Mouse (Mus musculus) midbrain, postnatal 0 days (tissue): ENCODE results near the gene Zc3h7b. TPM values are rescaled to one million over a fixed set of nuclear protein-coding genes. Genes with fewer than 3 reads are reported as not detected.

Experiments
- ATAC-seq: fragments of 200-750 bp; cut with Nextera tagmentation; 2 replicates; pipeline ENCODE4 v1.8.0; 2017; ENCODE audit warnings: moderate number of reproducible peaks, mild to moderate bottlenecking, moderate TSS enrichment, moderate library complexity; ENCODE audit not compliant: low FRiP score
- DNase-seq: peaks from one replicate; pipeline ENCODE4 v3.0.0-alpha.2; 2015; ENCODE audit warnings: low spot score
- H3K27ac ChIP-seq: fragments of 300-500 bp; sonication (generic); 2 replicates; pipeline ENCODE4 v1.5.1; 2014; ENCODE audit warnings: low read depth, mild to moderate bottlenecking, low read length, mixed read lengths
- H3K27me3 ChIP-seq: fragments of 300-500 bp; sonication (generic); 2 replicates; pipeline ENCODE4 v1.6.1; 2014; ENCODE audit warnings: low read length, control low read depth, mixed read lengths; ENCODE audit not compliant: insufficient read depth
- H3K36me3 ChIP-seq: fragments of 300-500 bp; sonication (generic); 2 replicates; pipeline ENCODE4 v1.6.1; 2014; ENCODE audit warnings: low read length, control low read depth, mixed read lengths; ENCODE audit not compliant: insufficient read depth
- H3K4me1 ChIP-seq: fragments of 300-500 bp; sonication (generic); 2 replicates; pipeline ENCODE4 v1.6.1; 2014; ENCODE audit warnings: mild to moderate bottlenecking, control low read depth, antibody characterized with exemption, low read length, mixed read lengths; ENCODE audit not compliant: insufficient read depth
- H3K4me2 ChIP-seq: fragments of 300-500 bp; sonication (generic); 2 replicates; pipeline ENCODE4 v1.6.1; 2014; ENCODE audit warnings: low read depth, mild to moderate bottlenecking, low read length, mixed read lengths; ENCODE audit not compliant: poor library complexity, severe bottlenecking
- H3K4me3 ChIP-seq: fragments of 300-500 bp; sonication (generic); 2 replicates; pipeline ENCODE4 v1.5.1; 2014; ENCODE audit warnings: low read depth, mild to moderate bottlenecking, low read length, moderate library complexity
- H3K9ac ChIP-seq: fragments of 300-500 bp; sonication (generic); replicated peaks from 2 replicates; pipeline ENCODE4 v1.6.1; 2014; ENCODE audit warnings: mild to moderate bottlenecking, low read length, moderate library complexity, mixed read lengths; ENCODE audit not compliant: poor library complexity, severe bottlenecking
- H3K9me3 ChIP-seq: fragments of 300-500 bp; sonication (generic); 2 replicates; pipeline ENCODE4 v1.6.1; 2016; ENCODE audit warnings: low read length, control low read depth
- CTCF ChIP-seq: IDR thresholded peaks from 2 replicates; pipeline ENCODE4 v1.5.1; 2016; ENCODE audit warnings: antibody characterized with exemption, mild to moderate bottlenecking
- WGBS: fragments of 180-500 bp; shearing (Covaris S2); extraction: QIAGEN DNeasy Blood & Tissue Kit; methylation state at CpG from one replicate; pipeline ENCODE4 v1.1.7; 2014; 5-methylcytosine and 5-hydroxymethylcytosine counted together
- polyA plus RNA-seq: library from polyadenylated mRNA; unstranded; fragments of >200 nt; fragmentation: Nextera tagmentation; extraction: Ambion mirVana; gene quantifications from 2 replicates; pipeline ENCODE4 v1.2.1, GENCODE M21; 2015
- total RNA-seq: library from RNA; depleted of rRNA; stranded (reverse); fragments of >200 nt; gene quantifications from 2 replicates; pipeline ENCODE4 v1.2.3, GENCODE M21; 2014; rRNA removed

The Zc3h7b gene
- total and polyA plus RNA-seq, 2 experiments from 2014 or later = 43.9 to 154 TPM

DNA sequence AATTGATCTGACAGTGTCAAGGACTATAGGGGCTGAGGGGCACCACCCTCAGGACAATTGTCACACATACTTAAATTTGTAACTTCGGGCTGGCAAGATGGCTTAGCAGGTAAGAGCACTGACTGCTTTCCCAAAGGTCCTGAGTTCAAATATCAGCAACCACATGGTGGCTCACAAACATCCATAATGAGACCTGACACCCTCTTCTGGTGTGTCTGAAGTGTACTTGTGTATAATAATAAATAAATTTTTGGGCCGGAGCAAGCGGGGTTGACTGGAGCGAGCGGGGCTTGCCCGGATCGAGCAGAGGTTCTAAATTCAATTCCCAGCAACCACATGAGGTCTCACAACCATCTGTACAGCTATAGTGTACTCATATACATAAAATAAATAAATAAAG, 95.4 kb downstream of the Zc3h7b start:
- TF ChIP-seq CTCF = no peak
- no peak overlapping the region for H3K4me2 ChIP-seq
- 90% methylated on average over 7 of the region's 7 CpGs for WGBS
- no peaks in the 10 kb centered on the region for H3K27me3 ChIP-seq
- H3K9me3 ChIP-seq = no peaks in the 10 kb centered on the region
- no peak overlapping the region for H3K27ac ChIP-seq
- no peak overlapping the region for H3K9ac ChIP-seq
- ATAC-seq = no peak
- DNase-seq = no peak
- H3K36me3 ChIP-seq = no peaks in the 10 kb centered on the region
- no peaks in the 10 kb centered on the region for H3K4me1 ChIP-seq
- no peak overlapping the region for H3K4me3 ChIP-seq

GRCm38 (mm10) chr15:81842275-81842674, 97.4 kb downstream of the Zc3h7b start:
- ATAC-seq (no peak), DNase-seq (no peak)
- Histone ChIP-seq H3K4me1 (no peaks in the 10 kb centered on the region), H3K9ac (no peak overlapping the region), H3K4me3 (no peak overlapping the region), H3K27ac (no peak overlapping the region), H3K36me3 (peaks cover 4% of the 10 kb centered on the region; the same call in 1 of the 2 replicates), H3K27me3 (no peaks in the 10 kb centered on the region), H3K9me3 (no peaks in the 10 kb centered on the region), H3K4me2 (no peak overlapping the region)
- no peak for TF ChIP-seq CTCF
- 84% methylated on average over 7 of the region's 7 CpGs for WGBS

GRCm38 (mm10) chr15:81845033-81845625, 100.3 kb downstream of the Zc3h7b start:
- DNase-seq (no peak), ATAC-seq (no peak)
- Histone ChIP-seq H3K9me3 (no peaks in the 10 kb centered on the region), H3K36me3 (peaks cover 16% of the 10 kb centered on the region), H3K27ac (no peak overlapping the region), H3K4me2 (no peak overlapping the region), H3K4me1 (no peaks in the 10 kb centered on the region), H3K4me3 (no peak overlapping the region), H3K9ac (no peak overlapping the region), H3K27me3 (no peaks in the 10 kb centered on the region)
- no peak for TF ChIP-seq CTCF
- WGBS = 72% methylated on average over 5 of the region's 5 CpGs

DNA sequence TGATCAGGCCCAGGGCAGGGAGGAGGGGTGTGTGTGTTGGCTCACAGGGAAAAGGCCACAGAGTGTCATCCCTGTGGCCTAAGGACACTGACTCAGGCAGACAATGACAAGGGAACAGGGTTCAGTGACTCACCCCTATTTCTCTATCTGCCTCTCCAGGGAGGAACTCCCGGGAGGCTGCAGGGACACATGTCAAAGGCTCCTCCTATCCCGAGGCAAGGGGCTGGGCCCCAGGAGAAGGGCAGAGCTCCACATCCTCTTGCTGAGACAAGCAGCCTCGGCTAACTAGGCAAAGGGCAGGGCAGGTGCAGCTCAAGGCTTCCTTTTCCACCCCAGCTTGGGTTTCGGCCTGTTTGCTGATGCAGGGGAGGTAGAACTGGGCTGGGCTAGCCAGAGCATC, 100.9 kb downstream of the Zc3h7b start:
- 37% methylated on average over 4 of the region's 4 CpGs for WGBS
- H3K4me3 ChIP-seq = no peak overlapping the region
- peaks cover 20% of the 10 kb centered on the region for H3K36me3 ChIP-seq
- no peaks in the 10 kb centered on the region for H3K4me1 ChIP-seq
- H3K4me2 ChIP-seq = no peak overlapping the region
- no peaks in the 10 kb centered on the region for H3K27me3 ChIP-seq
- H3K27ac ChIP-seq = no peak overlapping the region
- DNase-seq (no peak), ATAC-seq (no peak)
- TF ChIP-seq CTCF = no peak
- H3K9ac ChIP-seq = no peak overlapping the region
- no peaks in the 10 kb centered on the region for H3K9me3 ChIP-seq

Other genes with a start within 250 kb of the Zc3h7b start
- 50.7 and 55.5 TPM in 2 replicates for gene Ep300, start 159.7 kb upstream of the Zc3h7b start, total RNA-seq
- 9.4 and 14.9 TPM in 2 replicates for gene Ep300, start 159.7 kb upstream of the Zc3h7b start, polyA plus RNA-seq
- 26.6 and 28.4 TPM in 2 replicates for gene L3mbtl2, start 81.2 kb upstream of the Zc3h7b start, total RNA-seq
- 27.0 and 28.9 TPM in 2 replicates for gene L3mbtl2, start 81.2 kb upstream of the Zc3h7b start, polyA plus RNA-seq
- gene Chadl, start 47.8 kb upstream of the Zc3h7b start, total RNA-seq = 44.6 and 61.5 TPM in 2 replicates
- 63.9 and 65.6 TPM in 2 replicates for gene Chadl, start 47.8 kb upstream of the Zc3h7b start, polyA plus RNA-seq
- gene Rangap1, start 473 bp downstream of the Zc3h7b start, total RNA-seq = 154 and 183 TPM in 2 replicates
- gene Rangap1, start 473 bp downstream of the Zc3h7b start, polyA plus RNA-seq = 142 and 146 TPM in 2 replicates
- gene Tef, start 57.4 kb downstream of the Zc3h7b start, total RNA-seq = 60.1 and 60.6 TPM in 2 replicates
- gene Tef, start 57.4 kb downstream of the Zc3h7b start, polyA plus RNA-seq = 23.6 and 25.4 TPM in 2 replicates
- gene Tob2, start 113.7 kb downstream of the Zc3h7b start, total RNA-seq = 10.9 and 15.4 TPM in 2 replicates
- gene Tob2, start 113.7 kb downstream of the Zc3h7b start, polyA plus RNA-seq = 12.2 and 14.2 TPM in 2 replicates
- gene Phf5a, start 126.9 kb downstream of the Zc3h7b start, total RNA-seq = 31.8 and 34.1 TPM in 2 replicates
- 107 and 118 TPM in 2 replicates for gene Phf5a, start 126.9 kb downstream of the Zc3h7b start, polyA plus RNA-seq
- 380 and 412 TPM in 2 replicates for gene Aco2, start 127.3 kb downstream of the Zc3h7b start, total RNA-seq
- gene Aco2, start 127.3 kb downstream of the Zc3h7b start, polyA plus RNA-seq = 257 and 279 TPM in 2 replicates
- 46.5 and 49.5 TPM in 2 replicates for gene Polr3h, start 181.2 kb downstream of the Zc3h7b start, total RNA-seq
- gene Polr3h, start 181.2 kb downstream of the Zc3h7b start, polyA plus RNA-seq = 77.0 and 80.3 TPM in 2 replicates
- 172 and 196 TPM in 2 replicates for gene Csdc2, start 191.7 kb downstream of the Zc3h7b start, total RNA-seq
- 323 and 327 TPM in 2 replicates for gene Csdc2, start 191.7 kb downstream of the Zc3h7b start, polyA plus RNA-seq
- gene Pmm1, start 215.9 kb downstream of the Zc3h7b start, total RNA-seq = 157 and 172 TPM in 2 replicates
- 122 and 134 TPM in 2 replicates for gene Pmm1, start 215.9 kb downstream of the Zc3h7b start, polyA plus RNA-seq
- not detected in 2 replicates for gene 1700029P11Rik, start 235.5 kb downstream of the Zc3h7b start, total RNA-seq
- not detected in 2 replicates for gene 1700029P11Rik, start 235.5 kb downstream of the Zc3h7b start, polyA plus RNA-seq
- 25.6 and 28.3 TPM in 2 replicates for gene Xrcc6, start 242.8 kb downstream of the Zc3h7b start, total RNA-seq
- 23.2 and 28.2 TPM in 2 replicates for gene Xrcc6, start 242.8 kb downstream of the Zc3h7b start, polyA plus RNA-seq